Mouse (Mus musculus) retina, adult 2 months (tissue): Measurements from ENCODE around the gene Smyd3.

ENCODE experiments used
- DNase-seq: peaks from one replicate; pipeline ENCODE4 v3.0.0-alpha.2; 2012; ENCODE audit warnings: low read depth, low spot score

Gene Smyd3

GRCm38 (mm10) chr1:179231777-179232661 lies 285.8 kb downstream of the Smyd3 start:
- DNase-seq: peak; percentile 58

- DNase-seq: no peak
Measured at GRCm38 (mm10) chr1:179229515-179229914, 288.3 kb downstream of the Smyd3 start.

DNA sequence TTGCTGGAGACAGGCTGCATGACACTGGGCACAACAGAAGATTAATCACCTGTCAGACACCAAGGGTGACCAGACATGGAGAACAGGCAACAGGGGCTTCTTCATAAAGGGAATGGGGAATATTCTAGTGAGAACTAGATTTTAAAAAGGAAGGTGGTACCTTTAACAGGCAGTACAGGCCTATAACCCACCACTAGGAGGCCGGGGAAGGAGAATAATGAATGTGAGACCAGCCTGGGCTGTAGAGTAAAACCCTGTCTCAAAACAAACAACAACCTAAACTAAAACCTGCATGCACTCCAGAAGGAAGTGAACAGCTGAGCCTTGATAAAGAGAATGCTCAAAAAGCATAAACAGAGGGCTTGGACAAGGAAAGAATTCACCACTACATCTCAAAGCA lies 297.6 kb downstream of the Smyd3 start:
- DNase-seq: no peak

DNA sequence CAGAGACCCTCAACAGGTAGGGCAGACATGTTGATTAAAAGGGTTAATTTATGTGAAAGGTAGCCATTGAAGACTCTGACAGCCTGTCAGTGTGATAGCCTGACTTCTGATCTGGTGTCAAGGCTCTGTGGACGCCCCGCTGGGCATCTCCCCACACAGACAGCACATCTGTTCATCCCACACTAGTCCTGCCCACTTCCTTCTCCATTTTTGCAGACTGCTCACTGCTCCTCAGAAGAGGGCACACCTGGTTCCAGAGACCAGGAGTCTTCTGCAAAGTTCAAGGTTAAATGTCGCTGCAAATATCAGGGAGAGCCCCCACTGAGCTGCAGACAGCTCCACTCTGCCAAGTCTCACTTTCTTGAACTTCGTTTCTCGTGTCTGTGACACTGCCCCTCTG lies 299.8 kb downstream of the Smyd3 start:
- no peak for DNase-seq

DNA sequence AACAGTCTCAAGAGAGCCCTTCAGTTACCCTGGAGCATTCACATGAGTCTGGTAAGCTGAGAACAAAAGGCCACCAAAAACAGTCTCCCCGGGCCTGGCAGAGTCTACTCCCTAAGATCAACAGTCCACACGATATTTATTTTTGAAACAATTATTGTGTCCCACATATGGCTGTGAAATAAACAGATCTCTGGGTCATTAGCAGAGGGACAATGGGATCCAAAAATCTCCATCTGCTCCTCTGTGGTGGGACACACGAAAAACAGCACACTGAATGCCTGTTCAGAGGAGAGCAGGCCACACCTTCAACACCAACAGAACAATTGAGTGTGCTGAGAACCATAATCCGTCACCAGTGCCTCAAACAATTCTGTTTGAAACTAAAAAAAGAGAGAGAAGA lies 300.8 kb downstream of the Smyd3 start:
- DNase-seq: no peak

GRCm38 (mm10) chr1:179213381-179213780 lies 304.5 kb downstream of the Smyd3 start:
- DNase-seq: no peak

- DNase-seq: no peak
Measured at GRCm38 (mm10) chr1:179212295-179212694, 305.5 kb downstream of the Smyd3 start.

- no peak for DNase-seq
Measured at GRCm38 (mm10) chr1:179211313-179211712, 306.5 kb downstream of the Smyd3 start.

GRCm38 (mm10) chr1:179207846-179208595 lies 309.8 kb downstream of the Smyd3 start:
- DNase-seq: no peak

DNA sequence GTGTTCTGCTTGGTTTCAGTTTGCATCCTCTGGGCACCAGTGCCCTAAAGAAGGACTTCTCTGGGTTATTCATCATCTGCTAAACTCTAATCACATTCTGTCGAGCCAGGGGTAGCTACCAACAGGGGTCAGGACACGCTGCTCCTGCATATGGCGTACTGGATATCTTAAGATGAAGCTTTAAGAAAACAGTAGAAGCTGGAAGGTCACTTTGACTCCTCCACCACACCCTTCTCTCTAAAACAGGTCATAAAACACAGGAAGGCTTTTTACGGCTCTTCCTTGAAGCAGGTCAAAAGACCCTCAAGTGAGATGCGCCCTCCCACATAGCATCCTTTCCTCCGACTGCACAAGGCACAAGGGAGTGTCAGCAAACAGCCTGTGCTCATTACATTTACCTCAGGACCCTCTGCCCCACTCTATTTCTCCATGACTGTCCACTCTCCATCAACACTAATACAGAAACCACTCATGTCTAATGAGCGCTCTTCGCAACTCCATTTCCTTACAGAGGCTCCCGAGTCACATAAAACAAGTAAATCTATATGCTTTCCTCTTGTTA lies 310.6 kb downstream of the Smyd3 start:
- DNase-seq: no peak

DNA sequence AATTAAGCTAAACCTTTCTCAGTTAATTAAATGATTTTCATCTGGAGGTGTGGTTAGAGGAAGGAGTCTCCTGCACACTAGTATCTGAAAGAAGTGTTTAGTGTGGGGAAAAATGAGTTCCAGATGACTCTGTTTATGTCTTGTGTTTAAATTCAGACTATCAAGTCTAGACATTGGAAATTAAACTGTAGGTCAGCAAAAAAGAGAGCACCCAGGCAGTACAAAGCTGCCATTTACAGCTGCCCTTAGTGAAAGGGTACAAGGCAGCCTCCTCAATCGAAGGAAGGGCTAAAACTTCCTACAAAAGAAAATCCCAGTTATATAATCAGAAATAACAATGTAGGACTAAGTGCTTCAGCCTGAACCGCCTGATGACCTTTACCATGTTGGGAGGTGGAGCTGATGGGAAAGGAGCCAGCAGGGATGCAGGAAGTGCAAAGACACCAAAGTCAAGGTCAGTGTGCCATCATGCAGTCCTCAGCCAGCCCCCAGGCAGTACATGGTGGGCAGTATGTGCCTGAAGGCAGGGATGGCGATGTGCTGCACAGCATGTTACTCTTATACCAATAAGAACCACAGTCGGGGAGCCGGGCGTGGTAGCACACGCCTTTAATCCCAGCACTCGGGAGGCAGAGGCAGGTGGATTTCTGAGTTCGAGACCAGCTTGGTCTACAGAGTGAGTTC lies 319.2 kb downstream of the Smyd3 start:
- DNase-seq: no peak

DNA sequence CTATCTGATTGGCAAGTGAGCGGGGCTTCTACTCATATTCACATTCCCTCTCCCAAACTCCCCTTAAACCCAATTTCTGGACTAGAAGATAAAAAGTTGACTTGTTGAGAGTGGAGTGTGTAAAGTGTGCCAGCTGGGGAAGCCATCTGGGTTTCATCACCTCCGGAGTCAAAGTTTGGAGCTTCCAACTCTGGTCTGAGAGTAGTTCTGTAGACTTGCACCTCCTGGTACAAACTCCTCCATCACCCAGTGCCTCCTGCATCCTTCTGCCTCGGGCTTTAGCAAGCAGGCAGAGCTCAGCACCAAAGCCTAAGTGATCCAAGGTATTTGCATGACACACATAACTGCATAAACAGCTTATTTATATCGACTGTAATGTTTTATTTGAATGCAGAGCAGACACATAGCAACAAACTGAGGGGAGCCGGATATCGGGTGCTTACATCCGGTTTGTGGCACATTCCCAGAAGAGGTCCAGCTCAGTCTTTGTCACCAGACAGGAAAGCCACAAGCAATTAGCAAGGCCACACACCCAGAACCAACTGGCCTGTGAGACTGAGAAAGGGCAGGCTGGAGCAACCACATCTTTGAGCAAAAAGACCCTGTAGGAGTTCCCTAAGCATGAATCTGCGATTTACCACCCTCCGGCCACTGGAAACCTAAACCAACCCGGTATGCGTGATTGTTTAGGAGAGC lies 319.9 kb downstream of the Smyd3 start:
- DNase-seq: no peak

DNA sequence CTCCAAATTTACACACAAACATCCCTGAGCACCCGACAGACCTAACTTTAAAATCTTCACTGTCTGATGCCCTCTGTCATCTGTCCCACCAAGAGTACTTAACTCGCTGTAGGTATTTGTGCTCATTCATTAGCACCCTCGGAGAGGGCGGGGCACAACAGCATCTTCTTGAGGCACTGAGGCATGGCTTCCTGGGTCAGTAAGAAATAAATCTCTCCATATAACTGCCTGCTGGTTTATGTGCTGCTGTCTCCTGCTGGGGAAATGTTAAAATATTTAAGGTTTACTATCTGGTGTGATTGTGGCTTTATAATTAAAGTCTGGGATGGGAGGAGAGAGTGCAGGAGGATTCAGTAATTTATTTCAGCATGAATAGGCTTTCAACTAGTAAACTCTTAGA lies 320.7 kb downstream of the Smyd3 start:
- DNase-seq: no peak

GRCm38 (mm10) chr1:179196422-179196821 lies 321.4 kb downstream of the Smyd3 start:
- no peak for DNase-seq

DNA sequence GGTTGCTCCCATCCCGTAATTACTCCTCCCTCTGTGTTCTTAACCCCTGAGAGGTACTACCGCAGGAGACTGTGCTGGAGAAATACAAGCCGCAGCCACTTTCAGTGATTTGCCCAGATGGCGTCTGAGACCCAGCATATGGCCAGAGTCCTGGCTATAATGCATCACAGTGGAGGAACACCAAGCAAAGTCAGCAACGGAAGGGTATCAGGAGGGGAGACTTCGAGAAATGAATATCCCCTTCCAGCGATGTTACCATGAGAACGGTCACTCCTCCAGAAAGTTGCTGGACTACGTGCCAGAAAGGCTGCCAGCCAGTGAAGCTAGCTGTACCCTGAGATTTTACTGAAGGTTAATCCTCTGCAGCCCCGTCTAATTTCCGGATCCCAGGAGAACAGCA lies 325.1 kb downstream of the Smyd3 start:
- no peak for DNase-seq

GRCm38 (mm10) chr1:179190837-179191236 lies 327.0 kb downstream of the Smyd3 start:
- DNase-seq: no peak

DNA sequence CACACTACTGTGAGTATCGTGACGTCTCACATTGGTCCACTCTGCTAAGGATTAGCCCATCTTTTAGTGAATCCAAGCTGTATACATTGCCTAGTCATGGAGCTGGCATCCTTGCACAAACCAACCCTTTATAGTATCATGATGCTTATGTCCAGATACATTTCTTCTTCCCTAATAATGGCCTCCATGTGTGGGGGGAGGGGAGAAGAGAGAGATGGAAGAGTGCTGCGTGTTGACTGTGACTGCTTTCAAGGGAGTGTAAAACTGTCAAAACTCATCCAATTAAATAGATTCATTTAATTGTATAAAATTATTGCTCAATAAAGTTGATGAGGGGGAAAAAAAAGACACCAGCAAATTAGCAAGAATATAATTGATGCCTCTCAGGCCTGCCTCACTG lies 330.7 kb downstream of the Smyd3 start:
- no peak for DNase-seq

DNA sequence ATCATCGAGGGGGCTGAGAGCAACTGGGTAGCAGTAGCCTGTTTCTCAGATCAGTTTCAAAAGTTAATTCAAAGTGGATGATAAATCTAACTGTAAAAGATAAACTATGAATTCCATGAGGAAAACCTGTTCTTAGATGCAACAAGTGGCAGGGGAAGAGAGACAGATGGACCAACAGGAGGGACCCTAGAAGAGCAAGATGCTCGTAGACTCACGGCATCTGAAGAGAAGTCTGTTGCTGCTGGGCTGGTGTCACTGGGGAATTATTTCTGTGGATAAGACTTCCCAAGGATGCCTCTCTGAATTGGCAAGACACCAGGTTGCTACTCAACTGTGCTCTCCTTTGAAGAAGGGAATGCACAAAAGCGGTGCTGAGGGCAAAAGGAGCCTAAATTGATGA lies 333.2 kb downstream of the Smyd3 start:
- DNase-seq: no peak

DNA sequence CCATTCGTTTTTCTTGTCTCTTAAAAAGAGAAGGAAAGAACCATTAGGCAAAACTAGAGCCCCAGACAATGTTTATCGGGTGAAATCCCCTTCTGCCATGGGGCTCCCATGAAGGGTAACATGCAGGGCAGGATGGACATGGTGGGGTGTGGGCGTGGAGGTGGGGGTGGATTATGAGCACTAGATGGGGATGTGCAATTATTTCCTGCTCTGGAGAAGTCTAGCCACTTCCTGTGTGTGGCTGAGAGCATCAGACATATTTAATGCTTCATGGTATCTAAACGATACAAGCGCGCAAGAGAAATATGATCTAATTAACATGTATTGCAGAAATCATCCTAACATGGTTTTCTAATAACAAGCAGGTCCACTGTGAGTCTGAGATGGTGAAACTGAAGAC lies 334.3 kb downstream of the Smyd3 start:
- no peak for DNase-seq

GRCm38 (mm10) chr1:179180546-179180945 lies 337.3 kb downstream of the Smyd3 start:
- no peak for DNase-seq

DNA sequence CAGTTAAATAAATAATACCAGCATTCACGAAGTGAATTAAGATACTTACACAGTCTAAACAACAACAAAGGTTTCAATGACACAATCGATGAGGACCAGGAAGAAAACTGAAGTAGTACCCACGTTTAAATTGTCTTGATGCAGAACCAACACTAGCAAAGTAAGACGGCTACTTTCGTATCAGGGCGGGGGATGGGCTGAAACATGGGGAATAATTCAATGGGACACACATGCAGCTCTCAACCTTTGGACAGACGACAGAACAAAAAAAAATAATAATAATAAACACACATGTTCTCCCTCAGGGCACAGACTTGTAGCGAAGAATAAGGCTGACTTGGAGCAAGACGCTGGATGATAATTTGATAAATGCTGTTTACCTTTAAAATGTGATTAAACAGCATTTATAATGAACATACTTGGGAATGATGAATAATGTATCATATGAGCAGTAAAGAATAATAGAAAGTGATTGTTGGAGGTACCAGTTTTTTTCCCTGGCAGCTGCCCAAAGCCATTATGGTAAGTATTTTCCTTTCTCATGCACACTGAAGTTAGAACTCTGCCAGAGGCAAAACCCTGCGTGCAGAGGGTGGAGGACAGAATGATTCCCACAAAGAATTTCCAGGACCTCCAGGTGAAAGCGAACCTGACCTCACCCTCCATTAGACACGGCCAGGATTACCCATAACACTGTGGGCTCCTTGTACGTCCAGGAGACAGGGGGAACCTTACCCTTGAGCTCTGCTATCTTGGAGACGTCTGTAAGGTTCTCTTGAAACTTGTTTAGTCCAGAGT lies 340.8 kb downstream of the Smyd3 start:
- DNase-seq: no peak
